Mouse (Mus musculus) kidney, adult 9 months (tissue): ENCODE data around the gene S100a3.
A peak's percentile ranks its signal among the peaks of the same experiment; 100 is the strongest.

Source experiments
- DNase-seq: peaks from one replicate; pipeline ENCODE4 v3.0.0; 2022

S100a3 gene

DNA sequence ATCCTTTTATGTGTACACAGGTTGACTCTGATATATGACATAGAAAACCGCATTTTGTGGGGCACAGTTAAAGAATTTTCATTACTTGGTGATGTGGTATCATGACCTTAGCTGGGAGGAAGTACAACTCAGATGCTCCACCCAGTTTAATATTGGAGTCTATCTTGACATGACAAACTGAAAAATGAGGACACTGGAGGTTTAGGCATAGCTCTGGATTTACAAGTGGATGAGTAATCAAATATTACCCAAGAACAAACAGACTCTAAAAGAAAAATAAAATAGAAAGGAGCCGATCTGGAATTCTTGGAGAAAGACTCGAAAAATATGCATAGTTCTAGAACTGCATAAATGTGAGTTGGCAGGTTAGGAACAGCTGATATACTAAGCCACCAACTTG lies 14.9 kb downstream of the S100a3 start:
- no peak for DNase-seq

DNA sequence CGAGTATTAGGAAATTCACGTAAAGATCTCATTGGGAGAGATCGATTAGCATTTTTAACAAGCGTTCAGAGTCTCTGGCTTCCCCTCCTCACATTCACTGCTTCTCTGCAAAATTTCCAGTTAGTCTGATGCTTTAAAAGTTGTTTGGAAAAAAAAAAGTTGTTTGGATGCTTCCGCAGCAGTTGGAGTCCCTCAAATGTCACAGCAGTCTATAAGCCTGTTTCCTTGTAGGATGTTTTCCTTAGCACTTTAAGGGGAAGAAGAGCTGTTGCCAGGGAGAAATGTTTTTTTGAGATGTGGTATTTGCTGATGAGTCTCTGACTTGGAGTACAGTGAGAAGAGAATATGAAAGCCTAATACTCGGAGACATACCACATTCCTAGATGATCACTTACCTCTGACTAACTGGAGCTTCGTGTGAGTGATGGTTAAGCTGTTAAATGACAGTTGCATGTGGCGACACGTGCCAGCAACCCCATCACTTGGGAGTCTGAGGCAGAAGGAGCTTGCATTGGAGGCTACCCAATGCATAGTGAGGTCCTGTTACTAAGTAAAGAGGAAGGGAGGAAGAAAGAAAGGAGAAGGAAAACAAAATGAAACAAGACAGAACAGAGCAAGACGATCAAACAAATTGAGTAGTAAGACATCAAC lies 16.1 kb downstream of the S100a3 start:
- DNase-seq: no peak

DNA sequence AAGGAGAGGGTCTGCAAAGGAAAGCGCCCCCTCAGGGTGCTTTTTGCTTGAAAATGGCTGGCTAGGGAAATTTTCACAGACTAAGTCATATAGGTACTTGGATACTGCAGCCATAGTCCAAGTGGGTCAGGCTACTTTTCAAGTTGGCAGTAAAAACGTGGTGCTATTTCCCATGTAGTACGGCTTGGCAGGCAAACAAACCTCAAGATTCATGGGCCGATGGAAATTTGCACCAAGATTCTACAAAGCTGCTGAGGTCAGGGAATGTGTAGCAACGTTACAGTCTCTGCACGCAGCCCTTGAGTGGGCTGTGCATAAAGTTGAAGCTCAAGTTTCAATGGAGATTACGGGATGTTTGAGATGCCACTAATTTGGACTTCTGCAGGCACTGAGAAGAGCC lies 19.1 kb downstream of the S100a3 start:
- no peak for DNase-seq

DNA sequence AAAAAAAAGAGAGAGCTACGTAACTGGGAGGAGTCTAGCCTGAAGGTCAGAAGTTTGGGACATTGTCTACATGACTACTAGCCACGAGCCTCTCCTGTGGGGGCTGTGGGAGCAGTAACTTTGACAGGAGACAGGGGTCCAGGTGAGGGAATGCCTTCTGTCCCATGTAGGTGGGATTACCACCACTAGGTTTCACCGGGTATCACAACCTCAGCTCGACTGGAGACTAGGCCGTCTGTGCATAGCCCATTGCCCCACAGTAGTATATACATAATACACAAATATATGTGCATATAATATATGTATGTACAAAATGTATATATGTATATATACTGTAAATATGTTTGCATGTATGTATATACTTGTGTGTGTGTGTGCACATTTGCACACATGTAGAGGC lies 20.8 kb downstream of the S100a3 start:
- no peak for DNase-seq

DNA sequence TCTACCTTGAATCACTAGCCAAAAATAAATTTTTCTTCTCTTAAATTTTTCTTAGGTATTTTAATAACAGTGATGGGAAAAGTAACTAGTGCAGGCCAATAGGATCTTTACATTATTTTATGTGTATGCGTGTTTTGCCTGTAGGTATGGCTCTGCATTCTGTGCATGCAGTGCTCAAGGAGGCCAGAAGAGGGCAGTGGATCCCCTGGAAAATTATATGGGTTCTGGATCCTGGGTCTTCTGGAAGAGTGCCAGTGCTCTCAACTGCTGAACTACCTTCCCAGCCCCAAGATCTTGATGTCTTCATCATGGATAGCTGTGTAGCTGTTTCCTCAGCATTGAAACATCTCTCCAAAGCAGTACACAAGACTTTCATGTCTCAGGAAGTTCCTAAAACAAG lies 21.8 kb downstream of the S100a3 start:
- DNase-seq: no peak

DNA sequence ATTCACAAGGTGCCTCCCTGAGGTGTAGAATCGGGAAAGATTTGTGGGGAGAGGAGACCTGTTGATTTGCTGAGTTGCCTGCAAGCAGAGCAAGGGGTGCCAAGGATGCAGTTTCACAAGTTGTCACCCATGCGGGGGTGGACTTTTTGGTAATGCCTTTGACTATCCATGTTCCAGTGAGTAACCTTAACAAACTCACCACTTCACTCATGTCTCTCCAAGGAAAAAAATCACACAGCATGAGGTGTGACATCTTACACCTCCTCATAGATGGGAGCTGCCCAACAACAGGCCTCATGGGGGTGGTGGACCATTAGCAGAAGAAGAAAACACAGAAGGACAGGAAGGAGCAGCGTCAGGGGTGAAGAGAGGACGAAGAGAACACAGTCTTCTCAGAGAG lies 22.2 kb downstream of the S100a3 start:
- no peak for DNase-seq

DNA sequence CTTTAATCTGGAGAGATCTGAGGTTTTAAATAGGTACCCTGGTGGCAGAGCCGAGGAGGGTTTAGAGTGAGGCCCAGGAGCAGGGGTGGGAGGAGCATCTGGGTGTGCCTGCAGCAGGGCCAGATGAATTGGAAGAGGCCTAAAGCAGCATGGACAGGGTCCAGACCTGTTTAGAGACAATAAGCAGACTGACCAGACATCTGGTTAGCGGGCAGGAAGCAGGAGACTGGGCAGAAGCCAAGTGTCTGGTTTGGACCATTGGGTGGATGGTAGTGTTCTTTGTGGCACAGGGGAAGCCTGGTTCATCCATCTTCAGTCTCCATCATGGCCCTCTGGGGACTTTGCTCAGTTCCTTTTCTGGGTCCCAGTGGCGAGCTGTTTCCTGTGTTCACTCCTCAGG lies 23.5 kb downstream of the S100a3 start:
- DNase-seq: peak; percentile 56

DNA sequence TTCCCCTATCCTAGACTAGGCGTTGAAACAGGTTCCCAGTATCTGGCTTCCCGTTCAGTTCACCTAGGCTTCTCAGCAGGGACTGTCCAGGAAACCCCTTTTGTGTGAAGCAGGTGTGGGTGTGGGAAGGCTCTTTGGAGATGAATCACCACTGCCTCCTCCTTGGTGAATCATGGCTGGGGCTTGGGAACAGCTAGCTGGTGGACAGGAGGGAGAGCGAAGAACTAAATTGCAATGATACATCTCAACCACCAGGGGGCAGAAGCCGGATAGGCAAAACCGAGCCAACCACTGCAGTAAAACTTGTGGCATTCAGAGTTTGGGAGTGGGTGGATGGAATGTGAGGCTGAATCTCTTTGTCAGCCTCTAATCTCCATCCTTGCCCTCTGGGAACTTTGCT lies 25.2 kb downstream of the S100a3 start:
- peak; percentile 54 for DNase-seq

DNA sequence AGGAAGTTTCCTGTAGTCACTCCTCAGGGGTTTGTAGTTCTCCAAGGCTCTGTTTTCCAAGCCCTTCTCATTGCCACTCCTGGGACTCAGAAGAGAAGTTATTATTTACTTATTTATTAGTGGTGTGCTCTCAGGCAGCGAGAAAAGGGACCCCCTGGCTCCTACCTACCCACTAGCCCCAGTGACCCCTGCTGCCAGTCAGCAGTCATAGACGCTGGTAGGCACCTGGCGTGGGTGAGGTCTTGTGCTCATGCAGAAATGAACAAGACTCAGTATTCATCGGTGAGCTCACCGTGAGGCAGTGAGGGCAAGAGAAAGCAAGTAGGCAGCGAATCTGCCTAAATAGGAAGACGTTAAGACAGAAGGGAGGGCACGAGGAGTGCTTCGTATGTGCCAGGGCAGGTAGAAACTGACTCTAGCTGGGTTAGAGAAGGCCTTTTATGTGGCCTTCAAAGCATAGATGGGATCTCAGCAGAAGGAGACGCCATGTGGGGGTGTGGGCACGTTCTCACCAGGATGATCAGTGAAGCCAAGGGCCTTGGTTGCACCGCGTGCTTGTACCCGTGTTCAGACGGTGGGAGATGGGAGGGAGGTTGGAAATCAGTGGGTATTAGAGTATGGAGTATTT lies 25.8 kb downstream of the S100a3 start:
- DNase-seq: no peak

DNA sequence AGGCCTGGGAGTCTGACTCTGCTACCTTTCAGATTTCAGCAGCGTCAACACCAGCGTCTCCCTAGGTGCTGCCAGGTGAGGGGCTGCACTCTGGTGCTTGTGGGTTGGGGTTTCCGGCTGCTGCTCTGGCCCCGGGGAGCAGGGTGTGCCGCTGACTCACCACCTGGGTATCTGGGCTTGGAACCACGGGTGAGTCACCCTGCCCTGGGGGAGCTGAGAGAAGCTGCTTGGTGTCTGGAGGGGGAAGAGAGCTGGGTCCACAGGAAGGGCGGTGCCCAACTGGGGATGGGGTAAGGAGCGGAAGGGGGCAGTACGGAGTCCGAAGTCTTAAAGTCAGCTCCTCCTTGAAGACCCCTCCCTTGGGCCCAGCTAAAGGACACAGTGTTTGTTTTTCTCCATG lies 26.5 kb downstream of the S100a3 start:
- peak; percentile 38 for DNase-seq

DNA sequence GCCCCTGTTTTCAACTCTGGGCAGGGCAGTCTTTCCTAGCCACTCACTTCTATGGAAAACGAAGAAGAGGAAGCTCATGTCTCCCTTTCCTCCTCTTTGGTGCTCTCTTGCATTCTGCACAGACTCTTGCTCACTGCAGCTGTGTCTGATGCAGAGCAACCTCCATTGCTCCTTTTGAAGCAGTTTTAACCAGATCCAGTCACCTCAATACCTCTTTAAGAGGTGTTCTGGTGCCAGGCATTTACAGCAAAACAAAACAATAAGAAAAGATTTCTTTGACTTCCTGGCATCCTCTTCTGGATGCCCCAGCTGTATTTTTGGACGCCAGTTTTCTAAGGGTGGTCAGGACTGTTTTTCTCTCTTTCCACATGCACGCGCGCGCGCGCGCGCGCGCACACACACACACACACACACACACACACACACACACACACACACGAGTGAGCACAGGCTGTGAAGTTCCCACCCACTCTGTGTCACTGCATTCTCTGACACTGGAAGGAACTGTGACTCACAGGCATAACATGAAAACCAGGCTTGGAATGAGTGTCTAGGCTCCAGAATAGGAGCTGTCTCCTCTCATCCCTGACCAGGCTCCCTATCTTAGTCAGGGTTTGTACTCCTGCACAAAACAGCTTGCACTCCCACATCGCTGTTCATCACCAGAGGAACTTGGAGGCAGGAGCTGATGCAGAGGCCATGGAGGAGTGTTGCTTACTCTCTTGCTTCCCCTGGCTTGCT lies 27.2 kb downstream of the S100a3 start:
- no peak for DNase-seq

DNA sequence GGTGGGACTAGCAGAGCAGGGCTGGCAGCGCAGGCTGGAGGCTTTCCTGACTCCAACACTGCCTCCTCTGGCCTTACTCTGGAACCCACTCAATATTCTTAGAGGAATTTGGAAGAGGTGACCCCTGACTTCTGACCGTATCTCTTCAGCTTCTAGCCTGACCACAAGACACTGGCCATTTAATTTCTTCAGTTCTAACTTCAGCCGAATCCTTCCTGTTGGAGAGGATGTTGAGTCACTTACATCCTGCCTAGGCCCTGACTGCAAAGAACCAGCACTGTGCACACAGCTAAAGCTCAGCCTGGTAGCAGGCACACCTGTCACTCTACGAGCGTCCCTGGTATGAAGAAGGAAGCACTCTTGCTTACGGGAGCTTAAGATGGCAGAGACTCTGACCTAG lies 29.0 kb downstream of the S100a3 start:
- DNase-seq: peak; percentile 33

DNA sequence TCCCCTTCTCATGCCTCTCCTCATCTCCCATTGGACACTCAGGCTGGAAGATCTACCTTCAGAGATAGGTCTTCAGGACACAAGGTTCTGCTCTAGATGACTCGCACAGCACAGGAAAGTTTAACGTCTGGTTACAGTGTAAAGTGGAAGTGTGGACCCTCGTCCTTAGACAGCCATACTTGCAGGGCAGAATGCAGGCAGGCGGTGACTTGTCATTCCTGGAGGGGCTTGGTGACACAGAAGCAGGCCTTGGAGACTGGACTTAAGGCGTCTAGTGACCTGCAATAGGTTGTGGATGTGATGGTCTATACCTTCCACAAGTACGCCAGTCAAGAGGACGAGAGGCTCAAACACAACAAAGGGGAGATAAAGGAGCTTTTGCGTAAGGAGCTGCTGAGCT lies 29.6 kb downstream of the S100a3 start, which contains the start of gene S100a2:
S100a2 (plus strand) TSS at position 301 of the 400 bp plus-strand sequence.
- DNase-seq: no peak

DNA sequence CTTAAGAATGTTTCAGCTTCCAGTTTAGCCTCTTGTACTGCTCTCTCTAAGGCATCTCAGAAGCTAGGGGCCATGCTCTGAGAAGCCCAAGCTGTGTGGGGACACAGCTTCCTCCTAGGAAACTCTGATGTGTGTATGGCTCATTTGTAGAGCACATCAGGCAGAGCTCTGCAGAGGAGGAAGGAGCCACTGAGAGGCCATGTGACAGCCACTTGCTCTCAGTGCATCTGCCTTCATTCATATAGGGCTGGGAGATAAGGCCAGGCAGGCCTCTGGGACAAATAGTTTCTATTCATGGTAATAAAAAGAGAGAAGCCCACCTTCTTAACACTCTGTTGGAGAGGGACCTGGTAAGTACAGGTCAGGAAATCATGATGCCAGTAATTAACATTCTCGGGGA lies 34.1 kb downstream of the S100a3 start:
- DNase-seq: no peak

DNA sequence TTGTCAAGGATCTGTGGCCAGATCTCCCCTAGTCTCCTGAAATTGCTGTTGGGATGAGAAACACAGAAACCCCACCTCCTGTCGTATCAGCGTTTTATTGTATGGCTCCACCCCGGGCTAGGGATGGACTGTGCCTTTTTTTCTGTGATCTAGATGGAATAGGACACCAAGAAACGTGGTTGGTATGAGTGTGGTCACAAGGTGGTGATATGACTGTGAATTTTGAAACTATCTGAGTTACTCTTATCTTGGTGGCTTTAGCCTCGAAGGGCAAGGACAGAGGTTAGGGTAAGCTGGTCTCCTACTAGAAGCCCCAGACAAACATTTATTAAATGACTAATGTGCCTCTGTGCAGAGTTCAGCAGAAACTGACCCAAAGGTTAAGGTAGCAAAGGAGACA lies 35.2 kb downstream of the S100a3 start:
- DNase-seq: no peak

DNA sequence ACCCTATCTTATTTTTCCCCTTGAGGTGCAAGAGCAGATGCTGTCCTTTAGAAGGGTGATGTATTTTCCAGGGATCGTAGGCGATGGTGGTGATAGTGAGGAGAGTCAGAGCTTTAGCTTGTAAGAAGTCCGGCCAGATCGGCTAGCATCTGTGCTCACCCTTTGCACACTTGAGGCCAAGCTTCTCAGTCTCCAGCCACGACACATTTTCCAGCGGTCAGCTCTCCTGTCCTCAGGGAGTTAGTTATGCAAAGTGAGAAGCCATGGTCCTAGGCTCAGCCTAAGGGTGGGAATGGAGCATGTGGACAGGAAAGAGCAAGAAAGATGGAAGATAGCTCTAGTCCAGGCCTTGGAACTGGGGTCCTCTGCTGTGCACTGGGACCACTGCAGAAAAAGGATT lies 36.4 kb downstream of the S100a3 start:
- no peak for DNase-seq

DNA sequence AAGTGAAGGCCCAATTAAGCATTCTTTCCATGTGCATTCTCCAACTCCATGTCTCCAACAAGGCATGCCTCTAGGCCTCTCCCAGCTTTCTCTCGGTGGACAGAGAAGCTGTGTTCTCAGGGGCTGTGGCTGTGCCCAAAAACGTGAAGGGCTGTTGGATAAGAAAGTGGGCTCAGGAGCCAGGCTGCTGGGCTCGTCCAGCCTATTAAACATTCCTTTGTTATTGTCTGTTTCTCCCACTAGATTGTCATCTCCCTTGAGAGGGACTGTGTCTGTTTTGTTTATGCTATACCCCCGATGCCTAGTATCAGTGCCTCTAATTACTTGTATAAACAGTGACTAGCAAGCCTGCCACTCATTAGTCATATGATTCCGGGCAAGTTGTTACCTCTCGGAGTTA lies 37.4 kb downstream of the S100a3 start:
- DNase-seq: no peak

DNA sequence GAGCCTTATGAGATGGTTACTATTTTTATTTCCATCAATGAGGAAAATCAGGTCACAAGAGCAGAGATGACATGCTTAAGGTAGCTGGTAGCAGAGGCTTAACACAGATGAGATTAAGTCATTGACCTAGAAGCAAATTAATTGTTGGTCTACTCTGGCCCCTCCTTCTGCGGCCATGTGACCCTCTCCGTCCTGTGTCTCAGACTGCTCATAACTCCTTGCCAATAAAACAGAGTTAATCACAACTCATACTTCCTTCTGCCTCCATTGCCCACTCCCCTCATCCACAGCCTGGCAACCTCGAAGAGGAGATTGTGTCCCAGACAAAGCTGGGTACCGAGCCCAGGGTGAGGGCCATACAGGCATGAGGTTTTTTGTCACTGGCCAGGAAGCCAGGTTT lies 37.8 kb downstream of the S100a3 start:
- DNase-seq: no peak

DNA sequence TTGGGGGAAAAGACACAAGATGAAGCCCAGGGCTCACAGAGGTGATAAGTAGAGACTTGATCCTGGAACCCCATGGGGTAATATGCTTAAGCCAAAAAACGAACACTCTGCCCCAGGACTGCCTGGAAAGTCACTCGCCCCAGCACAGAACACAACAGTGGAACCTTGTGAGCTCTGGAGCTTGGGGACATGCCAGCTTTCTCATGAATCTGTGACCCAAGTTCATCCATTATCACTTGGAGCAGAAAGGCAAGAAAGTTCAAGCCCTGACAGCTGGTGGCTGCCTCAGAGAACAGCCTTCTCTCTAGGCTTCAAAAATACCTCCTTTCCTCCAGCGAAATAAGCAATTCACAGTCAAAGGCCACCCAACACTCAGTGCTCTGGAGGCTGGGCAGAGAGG lies 39.0 kb downstream of the S100a3 start:
- DNase-seq: peak; percentile 24

DNA sequence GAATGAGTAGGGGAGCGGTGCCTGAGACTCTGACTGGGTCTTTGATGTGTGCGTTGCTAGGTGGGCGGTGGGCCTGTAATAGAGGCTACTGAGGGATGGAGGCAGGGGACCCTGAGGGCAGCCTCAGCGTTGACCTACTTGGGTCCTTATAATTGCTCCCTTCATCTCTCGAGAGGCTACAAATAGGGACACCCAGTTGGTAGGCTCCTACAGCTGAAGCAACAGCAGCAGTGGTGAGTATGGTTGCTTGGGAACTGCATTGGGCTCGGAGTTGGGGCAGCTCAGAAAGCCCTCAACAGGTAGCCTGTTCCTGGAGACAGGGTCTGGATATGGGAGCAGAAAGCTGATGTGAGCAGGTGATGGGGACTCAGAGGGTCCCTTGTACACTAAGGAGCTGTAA lies 39.7 kb downstream of the S100a3 start:
- DNase-seq: no peak

DNA sequence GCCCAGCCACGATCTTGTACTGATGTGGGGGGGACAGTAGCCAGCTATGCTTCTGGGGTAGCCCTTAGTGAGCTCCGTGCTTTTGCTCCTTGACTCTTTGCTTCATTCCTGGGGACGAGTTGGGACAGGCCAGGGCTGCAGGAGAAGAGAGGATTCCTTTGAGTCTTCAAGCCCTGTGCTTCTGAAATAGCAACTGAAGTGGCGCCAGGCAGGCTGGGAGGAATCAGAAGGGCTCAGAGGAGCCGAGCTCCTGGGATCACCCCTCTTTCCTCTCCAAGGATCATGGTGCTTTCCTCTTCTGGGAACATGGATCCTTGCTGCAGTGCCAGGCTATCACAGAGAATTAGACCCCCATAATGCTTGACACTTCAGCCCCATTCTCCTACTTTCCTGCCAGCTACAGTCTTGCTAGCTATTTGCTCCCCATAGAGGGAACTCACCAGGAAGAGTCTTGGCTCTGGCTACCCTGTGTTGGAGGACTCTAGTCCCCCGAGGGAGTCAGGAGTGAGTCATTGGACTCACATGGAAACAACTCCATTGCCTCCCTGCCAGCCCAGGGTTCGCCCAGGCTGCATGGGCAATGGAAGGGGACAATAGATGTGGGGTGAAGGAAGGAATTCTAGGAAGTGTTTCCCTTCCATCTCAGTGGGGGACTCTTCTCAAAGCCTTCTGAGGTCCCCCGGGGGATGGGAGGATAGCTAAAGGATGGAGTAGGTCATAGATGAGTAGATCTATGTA lies 40.2 kb downstream of the S100a3 start:
- no peak for DNase-seq

DNA sequence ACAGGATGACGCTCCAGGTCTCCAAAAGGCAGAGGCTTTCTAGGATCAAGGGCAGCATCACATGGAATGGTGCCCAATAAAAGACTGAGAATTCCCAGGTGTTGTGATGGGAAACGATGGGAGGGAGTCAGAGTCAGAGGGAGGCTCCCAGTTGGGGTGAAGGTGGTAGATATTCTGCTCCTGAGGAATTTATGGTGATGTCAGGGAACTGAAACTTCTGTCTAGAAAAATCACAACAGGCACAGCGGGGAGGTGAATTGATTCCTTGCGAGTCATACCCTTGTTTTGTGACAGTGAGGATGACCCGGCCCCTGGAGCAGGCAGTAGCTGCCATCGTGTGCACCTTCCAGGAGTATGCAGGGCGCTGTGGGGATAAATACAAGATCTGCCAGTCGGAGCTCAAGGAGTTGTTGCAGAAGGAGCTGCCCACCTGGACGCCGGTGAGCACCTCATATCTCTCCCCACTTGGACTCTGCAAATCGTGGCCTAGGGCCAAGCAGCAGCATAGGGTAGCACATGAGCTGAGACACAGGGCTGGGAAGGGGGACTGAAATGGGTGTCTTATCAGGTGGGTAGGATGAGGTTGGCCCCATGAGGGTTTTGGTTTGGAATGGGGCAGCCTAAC lies 41.2 kb downstream of the S100a3 start, which contains the start of gene Gm42674:
Gm42674 (plus strand) TSS at position 419 of the 625 bp plus-strand sequence.
- DNase-seq: no peak

DNA sequence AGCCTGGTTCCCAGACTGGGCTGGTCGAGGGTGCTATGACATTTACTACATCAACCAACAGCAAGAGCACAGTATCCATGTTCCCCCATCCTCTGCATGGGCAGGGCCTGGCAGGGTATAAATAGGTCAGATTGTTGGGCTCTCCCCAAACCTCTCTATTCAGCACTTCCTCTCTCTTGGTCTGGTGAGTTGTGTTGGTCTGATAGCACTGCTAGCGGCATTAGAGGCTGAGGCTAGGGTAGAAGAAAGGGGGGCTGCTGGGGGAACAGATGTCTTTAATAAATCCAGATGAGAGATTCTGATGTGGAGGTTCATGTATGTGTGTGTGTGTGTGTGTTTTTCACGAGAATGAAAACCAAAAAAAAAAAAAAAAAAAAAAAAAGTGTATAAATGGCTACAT lies 43.2 kb downstream of the S100a3 start, which contains the start of gene S100a4:
S100a4 (plus strand) TSS at position 149 of the 400 bp plus-strand sequence.
- DNase-seq: no peak
